Mouse (Mus musculus): ENCODE results near the gene Psmb8. TPM values are rescaled to one million over a fixed set of nuclear protein-coding genes. Genes with fewer than 3 reads are reported as not detected.
A peak's percentile ranks its signal among the peaks of the same experiment; 100 is the strongest.

The Psmb8 gene
- total and polyA plus RNA-seq, 3 experiments: 133 to 144 TPM; not detected in 1

DNA sequence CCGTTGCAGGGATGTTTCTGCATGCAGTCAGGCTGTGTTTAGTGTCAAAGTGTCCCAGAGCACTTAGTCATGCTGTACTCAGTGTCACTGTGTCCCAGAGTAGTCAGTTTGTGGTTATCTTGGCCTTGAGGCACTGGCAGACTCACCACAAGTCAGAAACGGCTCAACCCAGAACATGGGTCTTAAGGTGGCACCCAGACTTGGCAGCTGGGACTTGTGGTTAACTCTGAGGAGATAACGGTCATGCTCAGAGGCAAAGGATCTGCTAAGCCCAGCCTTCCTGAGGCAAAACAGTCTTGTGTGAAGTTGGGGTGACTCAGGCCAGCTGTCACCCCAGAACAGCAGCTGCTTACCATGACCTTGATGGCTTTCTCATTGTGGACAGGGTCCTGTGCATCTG is 13.1 kb downstream of the Psmb8 start (continued):
- TF ChIP-seq ETS1 (IDR thresholded peaks at IDR 0.05; ENCODE audit: low read depth, low read length) (peak; percentile 100), POLR2AphosphoS2 (IDR thresholded peaks at IDR 0.05; ENCODE audit: low read length) (0 out of 2 replicates have a peak, but pooled peaks have one; percentile 48), MYB (IDR thresholded peaks at IDR 0.05; ENCODE audit: low read depth, low read length) (peak; percentile 95), MAZ (IDR thresholded peaks at IDR 0.05; ENCODE audit: low read depth, low read length) (no peak), USF1 (IDR thresholded peaks at IDR 0.05; ENCODE audit: low read depth, low read length) (no peak), NELFE (IDR thresholded peaks at IDR 0.05; ENCODE audit: low read depth, low read length) (no peak), USF2 (IDR thresholded peaks at IDR 0.05; ENCODE audit: borderline replicate concordance in 1 of 2, insufficient read depth in 1 of 2, low read depth in 1 of 2, low read length in 2 of 2) (no peak), CTCF (IDR thresholded peaks at IDR 0.05 in 2 of 3, conservative IDR thresholded peaks at IDR 0.05 in 1 of 3; ENCODE audit: control insufficient read depth in 1 of 3, insufficient read depth in 1 of 3, low read depth in 2 of 3, low read length in 3 of 3, poor library complexity in 1 of 3, severe bottlenecking in 1 of 3) (no peak), SIN3A (IDR thresholded peaks at IDR 0.05; ENCODE audit: low read length) (peak; percentile 93), ZC3H11A (IDR thresholded peaks at IDR 0.05; ENCODE audit: low read depth, low read length) (no peak), POLR2AphosphoS5 (IDR thresholded peaks at IDR 0.05; ENCODE audit: borderline replicate concordance, low read depth, low read length) (no peak), RCOR1 (IDR thresholded peaks at IDR 0.05; ENCODE audit: low read depth, low read length) (peak; percentile 52), POLR2A (IDR thresholded peaks at IDR 0.05; ENCODE audit: control insufficient read depth in 1 of 2, insufficient read depth in 1 of 2, low read depth in 1 of 2, low read length in 2 of 2, poor library complexity in 1 of 2) (peak in 1 of 2 experiments; percentile 65; a peak in 2 of 4 replicates), JUND (IDR thresholded peaks at IDR 0.05; ENCODE audit: low read depth, low read length) (no peak; the same call in 1 of the 2 replicates), RAD21 (IDR thresholded peaks at IDR 0.05; ENCODE audit: low read depth, low read length) (no peak)

DNA sequence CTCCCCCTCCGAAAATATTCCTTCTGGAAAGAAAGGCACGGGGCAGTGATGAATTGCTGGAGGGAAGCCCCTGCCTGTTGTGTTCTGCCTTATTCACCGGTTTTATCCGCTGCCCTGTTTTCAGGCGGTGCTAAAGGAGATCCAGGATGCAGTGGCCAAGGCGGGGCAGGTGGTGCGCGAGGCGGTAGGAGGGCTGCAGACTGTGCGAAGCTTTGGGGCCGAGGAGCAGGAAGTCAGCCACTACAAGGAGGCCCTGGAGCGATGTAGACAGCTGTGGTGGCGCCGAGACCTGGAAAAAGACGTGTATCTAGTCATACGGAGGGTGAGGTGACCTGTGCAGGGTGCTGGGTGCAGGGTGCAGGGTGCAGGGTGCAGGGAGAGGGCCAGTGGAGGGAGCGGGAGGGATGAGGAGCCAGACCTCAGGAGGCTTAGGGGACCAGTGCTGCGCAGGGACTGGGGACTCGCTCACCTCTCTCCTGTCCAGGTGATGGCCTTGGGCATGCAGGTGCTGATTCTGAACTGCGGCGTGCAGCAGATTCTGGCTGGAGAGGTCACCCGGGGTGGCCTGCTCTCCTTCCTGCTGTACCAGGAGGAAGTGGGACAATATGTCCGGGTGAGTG is 14.3 kb downstream of the Psmb8 start:
- H3K79me2 ChIP-seq (ENCODE audit: control insufficient read depth, insufficient read depth, low read length, poor library complexity): no peaks in the 10 kb centered on the region; the same call in 1 of the 2 replicates
- no peak overlapping the region for H3K9ac ChIP-seq (ENCODE audit: control insufficient read depth, low read depth, low read length, poor library complexity, severe bottlenecking)
- H3K36me3 ChIP-seq (ENCODE audit: control insufficient read depth in 1 of 2, insufficient read depth in 2 of 2, low read length in 2 of 2): peaks cover 2 to 23% of the 10 kb centered on the region in 2 experiments; a peak in 3 of 4 replicates
- H3K27ac ChIP-seq (ENCODE audit: control insufficient read depth, low read depth, low read length): no peak overlapping the region
- H3K4me3 ChIP-seq (ENCODE audit: control insufficient read depth in 1 of 2, insufficient read depth in 1 of 2, low read depth in 2 of 2, low read length in 2 of 2): no peak overlapping the region
- H3K4me1 ChIP-seq (ENCODE audit: control insufficient read depth in 1 of 2, insufficient read depth in 2 of 2, low read length in 2 of 2): peaks cover 13 to 37% of the 10 kb centered on the region in 2 experiments
- no peaks in the 10 kb centered on the region for H3K9me3 ChIP-seq (replicated peaks; ENCODE audit: insufficient read depth, low read length)
- H3K27me3 ChIP-seq (ENCODE audit: control insufficient read depth in 1 of 2, insufficient read depth in 2 of 2, low read length in 2 of 2): no peaks in the 10 kb centered on the region
- no peak for DNase-seq (ENCODE audit: low read depth, low spot score)
- TF ChIP-seq CTCF (IDR thresholded peaks at IDR 0.05 in 2 of 3, conservative IDR thresholded peaks at IDR 0.05 in 1 of 3; ENCODE audit: control insufficient read depth in 1 of 3, insufficient read depth in 1 of 3, low read depth in 2 of 3, low read length in 3 of 3, poor library complexity in 1 of 3, severe bottlenecking in 1 of 3) (no peak), E2F4 (IDR thresholded peaks at IDR 0.05; ENCODE audit: borderline replicate concordance, low read depth, low read length) (no peak), UBTF (IDR thresholded peaks at IDR 0.05; ENCODE audit: borderline replicate concordance, insufficient read depth, low read depth, low read length) (no peak), KAT2A (conservative IDR thresholded peaks at IDR 0.05; ENCODE audit: low read depth, low read length) (no peak), POLR2AphosphoS2 (IDR thresholded peaks at IDR 0.05; ENCODE audit: low read length) (no peak), MAFK (IDR thresholded peaks at IDR 0.05; ENCODE audit: borderline replicate concordance, low read depth, low read length) (no peak), MEF2A (IDR thresholded peaks at IDR 0.05; ENCODE audit: extremely low read depth, insufficient replicate concordance, low read depth, low read length, poor library complexity, severe bottlenecking) (no peak), ZNF384 (IDR thresholded peaks at IDR 0.05; ENCODE audit: low read depth, low read length) (no peak), ELF1 (IDR thresholded peaks at IDR 0.05; ENCODE audit: low read depth, low read length) (no peak), MYB (IDR thresholded peaks at IDR 0.05; ENCODE audit: low read depth, low read length) (no peak), ETS1 (IDR thresholded peaks at IDR 0.05; ENCODE audit: low read depth, low read length) (no peak)
